Mouse (Mus musculus) spleen, postnatal 14 days (tissue): Measurements from ENCODE around the gene Gm10840.
"Not testable (repeated sequence)": the region's sequence is repeated elsewhere in the genome, so short reads cannot be mapped to it uniquely, and the experiment has no call there.

Experiments
- DNase-seq, 2 experiments: peaks; one replicate each; pipeline ENCODE4 v3.0.0; 2021 to 2022; ENCODE audit warnings: low spot score in 2 of 2

Gm10840 gene

GRCm38 (mm10) chr11:106198277-106198676 is 37.6 kb downstream of the Gm10840 start:
- no peak for DNase-seq

DNA sequence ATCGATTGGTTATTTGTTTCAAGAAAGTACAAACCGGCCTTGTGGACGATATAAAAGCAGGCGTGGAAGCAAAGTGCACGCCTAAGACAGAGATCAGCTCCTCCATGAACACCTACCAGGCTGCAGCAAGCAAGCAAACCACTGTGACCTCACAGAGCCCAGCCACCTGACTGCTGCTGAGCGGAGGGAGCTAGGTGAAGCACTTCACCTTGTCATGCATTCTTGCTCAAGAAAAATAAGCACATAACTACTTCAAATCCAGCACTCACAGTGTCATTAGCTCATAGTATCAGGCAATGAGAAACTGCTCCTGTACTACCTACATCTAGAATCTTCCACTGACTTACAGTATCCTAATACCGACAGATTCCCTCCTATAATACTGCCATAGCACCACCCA is 39.3 kb downstream of the Gm10840 start:
- not testable (repeated sequence) for DNase-seq

GRCm38 (mm10) chr11:106200756-106201155 is 40.1 kb downstream of the Gm10840 start:
- no peak for DNase-seq

DNA sequence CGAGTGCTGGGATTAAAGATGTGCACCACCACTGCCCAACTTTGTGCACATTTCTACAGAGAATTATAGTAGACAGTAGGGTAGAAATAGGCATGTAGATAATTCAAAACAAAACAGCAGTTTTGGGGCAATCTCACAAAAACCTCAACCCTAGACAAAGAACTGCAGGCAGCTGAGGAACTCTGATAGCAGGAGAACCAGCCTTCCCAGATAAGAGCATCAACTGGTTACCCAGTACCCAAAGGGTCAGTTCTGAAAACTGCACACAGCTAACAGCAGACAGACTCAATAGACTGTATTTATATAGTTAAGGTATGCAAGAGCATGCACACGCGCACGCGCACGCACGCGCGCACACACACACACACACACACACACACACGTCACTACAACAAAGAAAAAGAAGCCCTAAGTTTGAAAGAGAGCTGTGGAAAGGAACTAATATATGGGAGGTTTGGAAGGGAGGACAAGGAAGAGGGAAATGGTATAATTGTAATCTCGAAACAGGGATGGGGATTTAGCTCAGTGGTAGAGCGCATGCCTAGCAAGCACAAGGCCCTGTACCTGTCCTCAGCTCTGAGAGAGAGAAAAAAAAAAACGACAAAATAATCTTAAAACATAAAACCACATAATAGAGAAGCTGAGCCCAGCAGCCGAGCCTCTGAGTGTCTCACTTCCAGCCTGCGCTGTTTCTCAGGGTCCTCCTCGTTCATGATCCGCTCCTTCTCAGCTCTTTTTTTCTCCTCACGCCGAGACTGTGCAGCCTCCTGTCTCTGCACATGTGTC is 40.9 kb downstream of the Gm10840 start:
- no peak for DNase-seq

- no peak for DNase-seq
Observed at GRCm38 (mm10) chr11:106202123-106202465, 41.4 kb downstream of the Gm10840 start, which contains the start of gene Strada. TSS of gene Strada (minus strand) at chr11:106202168.
